Mouse (Mus musculus) retina, postnatal 7 days (tissue): ENCODE measurements around the gene Atg4b.
A peak's percentile ranks its signal among the peaks of the same experiment; 100 is the strongest.

Source experiments
- DNase-seq: peaks from one replicate; pipeline ENCODE4 v3.0.0-alpha.2; 2012; ENCODE audit warnings: low read depth, low spot score

The Atg4b gene

DNA sequence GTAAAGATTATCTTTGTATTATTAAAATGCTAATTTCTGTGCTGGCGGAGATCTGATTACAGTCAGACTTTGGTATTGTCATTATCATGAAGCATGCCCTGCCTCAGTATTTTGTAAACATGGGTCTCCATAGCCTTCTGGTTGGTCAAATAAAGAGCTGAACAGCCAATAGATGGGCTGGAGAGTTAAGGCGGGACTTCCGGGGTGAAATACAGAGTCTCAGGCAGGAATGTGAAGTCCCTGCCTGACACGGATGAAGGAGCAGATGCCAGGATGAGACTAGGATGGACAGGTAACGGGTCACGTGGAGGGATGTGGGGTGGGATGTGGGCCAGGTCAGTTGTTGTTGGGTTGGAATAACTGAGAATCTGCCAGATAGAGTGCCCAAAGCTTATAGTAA is at the start of gene Atg4b:
Gene Atg4b (plus strand): TSS at position 211 of the 400 bp plus-strand sequence.
- no peak for DNase-seq

- no peak for DNase-seq
Measured at GRCm38 (mm10) chr1:93702106-93702505, 49.2 kb upstream of the Atg4b start.

DNA sequence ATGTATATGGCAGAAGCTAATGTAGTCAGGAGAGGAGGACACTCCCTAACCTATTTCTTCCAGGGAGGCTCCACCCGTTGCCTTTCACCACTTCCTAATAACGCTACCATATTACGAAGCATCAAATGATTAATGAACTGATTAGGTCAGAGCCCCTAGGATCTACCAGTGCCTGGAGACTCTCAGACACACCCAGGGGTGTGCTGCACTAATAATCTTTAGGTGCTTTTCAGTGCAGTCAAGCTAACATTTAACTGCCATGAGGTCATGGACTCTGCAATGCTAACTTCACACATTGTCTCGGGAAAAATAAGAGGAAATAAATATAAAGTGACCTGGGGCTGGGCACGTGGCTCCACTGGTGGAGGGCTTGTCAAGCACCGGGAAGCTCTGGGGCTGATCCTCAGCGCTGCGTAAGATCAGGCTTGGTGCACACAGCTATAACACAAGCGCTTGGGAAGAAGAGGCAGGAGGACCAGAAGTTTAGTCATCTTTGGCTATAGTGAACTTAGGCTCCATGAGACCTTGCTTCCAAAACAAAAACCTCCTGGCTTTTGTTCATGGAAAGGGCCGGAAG is 47.7 kb upstream of the Atg4b start:
- no peak for DNase-seq

DNA sequence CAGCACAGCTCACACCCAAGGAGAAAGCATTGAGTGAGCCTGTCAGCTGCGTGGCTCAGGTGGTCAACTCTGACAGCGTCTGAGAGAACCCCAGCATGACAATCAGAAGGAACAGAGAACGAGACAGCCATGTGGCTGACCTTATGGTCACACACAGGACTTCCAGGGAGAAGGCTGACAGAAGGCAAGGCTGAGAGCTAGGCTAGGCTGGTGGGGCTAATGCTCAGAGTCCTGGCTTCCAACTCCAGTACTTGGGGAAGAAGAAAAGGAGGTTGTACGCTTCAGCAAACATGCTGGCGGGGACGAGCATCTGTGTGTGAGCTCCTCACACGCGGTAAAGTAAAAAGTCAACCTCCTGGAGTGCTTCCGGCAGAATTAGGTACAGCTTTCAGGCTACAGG is 47.0 kb upstream of the Atg4b start:
- no peak for DNase-seq

- no peak for DNase-seq
Measured at GRCm38 (mm10) chr1:93705389-93705788, 45.9 kb upstream of the Atg4b start.

DNA sequence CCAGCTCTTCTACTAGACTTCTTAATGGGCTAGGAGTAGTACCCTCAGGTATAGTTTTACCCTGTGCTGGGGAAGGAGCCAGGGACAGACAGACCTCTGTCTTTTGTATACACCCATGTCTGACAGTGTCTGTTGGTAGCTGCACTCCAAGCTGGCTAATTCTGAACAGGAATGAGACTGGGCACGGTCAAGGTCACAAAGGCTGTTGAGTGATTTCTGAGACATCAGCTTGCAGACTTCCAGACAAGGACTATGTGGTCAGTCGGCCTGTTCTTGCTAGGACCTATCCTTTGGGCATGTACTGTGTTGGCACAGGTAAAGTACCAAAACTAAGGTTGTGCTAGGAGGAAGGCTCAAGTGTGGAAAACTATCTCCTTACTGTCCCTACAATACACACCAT is 35.1 kb upstream of the Atg4b start:
- DNase-seq, result no peak

DNA sequence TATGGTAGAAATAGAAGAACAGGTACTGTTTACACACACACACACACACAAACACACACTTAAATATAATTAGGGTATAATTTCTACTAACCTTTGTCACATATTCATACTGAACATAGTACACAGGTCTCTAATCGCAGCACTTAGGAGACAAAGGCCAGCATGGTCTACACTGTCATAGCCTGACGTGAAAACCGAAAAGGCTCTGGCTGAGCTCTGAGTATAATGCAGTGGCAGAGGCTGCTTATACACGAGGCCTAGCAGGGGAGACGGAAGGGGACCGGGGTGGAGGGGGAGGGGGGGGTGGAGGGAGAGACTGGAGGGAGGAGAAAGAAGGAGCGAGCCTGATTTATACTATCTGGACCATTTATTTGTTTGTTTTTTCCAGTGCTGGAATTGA is 29.7 kb upstream of the Atg4b start:
- DNase-seq, result no peak

DNA sequence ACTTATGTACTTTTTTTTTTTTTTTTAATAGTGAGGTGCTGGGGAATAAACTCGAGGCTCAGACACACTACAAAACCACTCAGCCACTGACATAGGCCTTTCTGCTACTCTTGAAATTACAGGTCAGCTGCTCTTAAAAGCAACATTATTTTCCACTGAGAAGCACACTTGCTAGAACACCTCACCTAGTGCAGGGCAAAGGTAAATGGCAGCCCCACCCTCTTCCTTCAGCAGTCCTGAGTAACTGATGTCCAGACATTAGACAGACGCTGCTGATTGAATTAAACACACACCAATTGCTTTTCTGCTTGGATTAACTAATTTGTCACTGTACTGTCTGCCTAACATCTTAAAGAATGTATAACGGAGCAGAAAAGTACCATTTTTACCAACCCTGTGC is 26.7 kb upstream of the Atg4b start:
- DNase-seq, result no peak

GRCm38 (mm10) chr1:93725665-93726064 is 25.6 kb upstream of the Atg4b start:
- DNase-seq, result no peak

GRCm38 (mm10) chr1:93726116-93726515 is 25.2 kb upstream of the Atg4b start:
- DNase-seq, result no peak

- peak; percentile 36 for DNase-seq
Measured at GRCm38 (mm10) chr1:93726974-93727373, 24.3 kb upstream of the Atg4b start.

DNA sequence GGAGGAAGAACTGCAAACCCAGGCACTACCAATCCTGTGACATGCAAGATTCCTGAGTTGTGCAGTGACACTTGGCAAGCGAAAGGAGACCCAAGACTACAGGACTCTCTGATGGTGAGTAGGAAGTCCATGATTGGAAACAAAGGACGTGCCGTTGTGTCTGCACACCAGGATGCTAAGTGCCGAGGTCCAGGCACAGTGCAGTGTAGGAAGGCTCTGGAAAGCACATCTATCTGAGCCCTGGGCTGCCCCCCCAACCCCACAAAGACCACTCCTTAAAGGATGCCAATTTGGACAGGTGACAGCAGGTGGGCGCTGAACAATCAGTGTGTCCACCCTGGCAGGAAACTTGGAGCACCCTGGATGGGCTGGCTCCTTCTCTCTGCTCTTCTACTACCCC is 20.2 kb upstream of the Atg4b start:
- DNase-seq, result no peak

DNA sequence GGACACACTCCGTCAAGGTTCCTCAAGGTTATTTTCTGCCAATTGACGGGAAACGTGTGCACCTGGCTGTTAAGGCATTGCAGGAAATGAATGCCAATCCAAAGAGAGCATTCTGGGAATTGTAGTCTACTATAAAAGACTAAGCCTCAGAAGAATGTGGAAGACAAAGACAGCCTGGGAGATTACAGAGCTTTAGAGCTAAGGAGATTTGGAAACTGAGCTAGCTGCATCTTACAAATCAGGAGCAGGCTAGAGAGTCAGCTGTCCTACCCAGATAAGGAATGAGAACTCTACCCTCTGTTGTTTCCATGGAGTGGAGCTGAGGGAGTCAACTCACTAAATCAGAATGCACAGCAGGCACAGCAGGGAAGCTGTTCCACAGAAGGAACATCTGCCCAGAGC is 19.4 kb upstream of the Atg4b start:
- peak; percentile 74 for DNase-seq

DNA sequence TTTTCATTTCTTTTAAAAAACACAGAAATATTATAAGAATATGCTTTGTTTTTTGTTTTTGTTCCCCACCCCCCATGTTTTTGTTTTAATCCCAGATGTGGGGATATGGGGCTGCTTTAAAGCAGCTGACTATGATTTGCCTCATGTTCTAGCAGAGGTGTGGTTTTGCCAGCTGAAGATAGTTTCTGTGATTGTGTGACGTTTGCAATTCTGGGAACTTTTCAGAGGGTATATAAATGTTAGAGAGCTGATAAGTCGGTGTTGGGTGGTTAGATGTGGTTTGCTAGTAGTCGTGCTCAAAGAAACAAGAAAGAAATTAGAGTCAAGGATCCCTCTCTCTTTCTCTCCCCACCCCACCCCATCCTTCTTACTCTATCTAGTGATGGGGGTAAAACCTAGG is 15.4 kb upstream of the Atg4b start:
- no peak for DNase-seq

DNA sequence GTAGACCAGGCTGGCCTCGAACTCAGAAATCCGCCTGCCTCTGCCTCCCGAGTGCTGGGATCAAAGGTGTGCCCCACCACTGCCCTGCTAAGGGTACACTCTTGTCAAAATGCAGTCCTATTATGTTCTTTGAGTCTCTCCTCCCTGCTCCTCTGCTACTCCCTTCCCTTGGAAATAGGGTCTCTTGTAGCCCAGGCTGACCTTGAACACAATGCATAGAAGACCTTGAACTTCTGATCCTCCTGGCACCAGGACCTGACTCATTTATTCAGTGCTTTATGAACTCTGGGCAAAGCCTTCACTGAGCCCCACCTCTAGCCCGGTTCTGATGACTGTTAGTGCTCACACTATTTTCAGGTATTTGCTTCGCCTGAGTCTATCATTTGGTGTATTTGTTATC is 13.6 kb upstream of the Atg4b start:
- DNase-seq, result no peak

DNA sequence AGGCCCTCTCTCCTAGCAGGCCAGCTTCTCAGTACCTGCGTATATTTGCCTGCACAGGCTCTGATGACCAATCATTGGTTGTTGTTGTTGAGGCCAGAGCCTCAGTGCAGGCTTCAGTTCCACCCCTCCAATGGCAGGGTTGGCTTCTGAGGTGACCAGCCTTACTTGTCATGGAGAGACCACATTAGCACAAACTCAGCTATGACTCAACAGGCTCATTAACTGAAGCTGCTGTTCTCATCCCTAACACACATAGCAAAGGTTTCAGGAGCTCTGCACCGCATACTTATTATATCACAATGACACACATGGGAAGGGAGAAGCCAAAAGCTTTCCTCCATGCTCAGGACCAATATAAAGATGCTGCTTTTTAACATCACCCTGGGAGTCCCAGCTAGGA is 10.6 kb upstream of the Atg4b start:
- DNase-seq, result no peak

DNA sequence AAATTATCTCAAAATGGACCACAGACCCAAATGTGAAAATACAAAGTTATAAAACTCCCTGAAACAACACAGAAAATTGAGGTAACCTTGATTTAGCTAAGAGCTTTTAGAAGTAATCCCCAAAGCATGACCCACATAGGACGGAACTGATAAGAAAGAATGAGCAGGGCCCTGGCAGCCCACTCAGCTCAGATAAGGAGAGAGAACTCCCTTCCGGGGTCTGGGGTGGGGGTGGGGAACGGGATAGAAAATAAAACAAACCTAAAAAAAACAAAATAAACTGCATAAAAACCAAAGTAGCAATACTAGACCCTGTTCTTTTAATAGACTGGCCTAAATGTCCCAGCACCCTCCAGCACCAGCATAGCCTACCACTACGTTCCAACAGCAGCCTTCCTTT is 9.3 kb upstream of the Atg4b start:
- no peak for DNase-seq

- DNase-seq, result no peak
Measured at GRCm38 (mm10) chr1:93742910-93743309, 8.4 kb upstream of the Atg4b start.

- DNase-seq, result no peak
Measured at GRCm38 (mm10) chr1:93746179-93746578, 5.1 kb upstream of the Atg4b start.

GRCm38 (mm10) chr1:93748539-93748938 is 2.8 kb upstream of the Atg4b start:
- DNase-seq, result no peak

- no peak for DNase-seq
Measured at GRCm38 (mm10) chr1:93753911-93754572, 2.7 kb downstream of the Atg4b start.

DNA sequence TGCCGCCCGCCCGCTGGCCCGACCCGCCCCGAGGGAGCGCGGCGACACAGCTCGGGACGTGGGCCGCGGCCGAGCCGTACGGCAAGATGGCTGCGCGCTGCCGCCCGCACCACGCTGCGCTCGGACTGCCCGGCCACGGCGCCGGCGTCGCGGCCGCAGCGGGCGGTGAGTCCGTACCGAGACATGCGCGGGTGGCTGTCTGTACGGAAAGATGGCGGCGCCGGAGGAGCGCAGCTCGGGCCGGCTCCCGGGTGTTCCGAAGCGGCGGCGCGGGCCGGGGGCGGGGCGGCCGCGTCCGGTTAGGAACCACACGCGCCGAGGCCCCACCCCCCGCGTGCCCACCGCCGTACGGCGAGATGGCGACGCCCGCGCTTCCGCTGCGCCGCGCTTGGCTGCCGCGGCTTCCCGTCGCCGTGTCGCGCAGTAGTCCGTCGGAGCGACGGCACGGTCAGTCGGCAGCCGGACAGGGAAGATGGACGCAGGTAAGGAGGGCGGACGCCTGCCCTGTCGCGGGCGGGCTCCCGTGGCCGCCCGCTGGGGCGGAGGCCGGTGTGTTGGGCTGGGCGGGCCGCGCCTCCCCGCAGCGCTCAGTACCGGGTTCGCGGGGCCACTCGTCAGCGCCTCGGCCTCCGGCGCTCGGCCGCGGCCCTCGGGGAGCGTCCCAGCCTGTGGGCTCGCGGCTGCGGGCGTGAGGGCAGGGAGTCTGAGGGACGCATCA is 3.4 kb downstream of the Atg4b start, which contains the start of gene Thap4:
Gene Thap4 (minus strand): TSS at position 292 of the 718 bp plus-strand sequence.
- peak; percentile 84 for DNase-seq

DNA sequence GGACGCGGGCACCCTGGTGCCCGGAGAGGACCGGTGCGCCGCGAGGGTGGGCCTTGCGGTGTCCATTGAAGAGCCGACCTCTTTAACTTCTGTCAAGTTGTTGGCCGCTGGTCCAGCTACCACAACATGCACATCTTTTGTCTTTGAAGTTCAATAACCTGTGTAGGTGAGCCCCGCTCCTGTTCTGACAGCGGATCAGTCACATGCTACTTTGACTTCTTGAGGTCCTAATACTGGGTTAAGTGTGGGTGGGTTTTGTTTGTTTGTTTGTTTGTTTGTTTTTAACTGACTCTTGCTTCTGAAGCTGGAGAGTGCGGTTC is 4.0 kb downstream of the Atg4b start:
- DNase-seq, result no peak
